Mouse (Mus musculus) adrenal gland, postnatal 36 days (tissue): ENCODE measurements around the gene Dok4. TPM values are rescaled to one million over a fixed set of nuclear protein-coding genes. Genes with fewer than 3 reads are reported as not detected.
A peak's percentile ranks its signal among the peaks of the same experiment; 100 is the strongest.
"Not testable (repeated sequence)": the region's sequence is repeated elsewhere in the genome, so short reads cannot be mapped to it uniquely, and the experiment has no call there.

Source experiments
- DNase-seq, 2 experiments: peaks; one replicate each; pipeline ENCODE4 v3.0.0; 2021; ENCODE audit warnings: mixed read lengths in 1 of 2
- total RNA-seq, 2 experiments: library from RNA; stranded (reverse); gene quantifications; 2 replicates each; pipeline ENCODE4 v1.2.3; 2021

Dok4 gene
- total RNA-seq, 2 experiments from 2014 or later, result 10.5 to 10.9 TPM

DNA sequence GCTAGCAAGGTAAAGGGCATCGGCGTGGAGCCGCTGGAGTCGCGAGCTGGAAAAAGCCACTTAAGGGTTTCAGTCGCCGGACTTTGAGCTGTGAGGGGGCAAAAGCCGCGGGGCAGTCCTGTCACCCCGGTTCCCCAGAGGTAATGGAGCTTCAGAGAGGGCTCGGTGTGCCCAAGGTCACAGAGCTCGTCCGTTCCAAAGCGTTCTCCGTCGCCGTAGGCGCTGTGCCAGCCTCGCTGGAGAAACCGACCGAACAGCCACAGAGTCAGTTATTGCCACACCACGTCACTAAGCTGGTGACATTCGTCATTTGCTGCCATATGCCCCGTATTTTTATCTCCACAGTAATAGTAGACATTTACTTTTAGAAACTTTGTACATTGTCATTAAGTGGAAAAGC, 37.5 kb downstream of the Dok4 start:
- DNase-seq, result peak; percentile 91

DNA sequence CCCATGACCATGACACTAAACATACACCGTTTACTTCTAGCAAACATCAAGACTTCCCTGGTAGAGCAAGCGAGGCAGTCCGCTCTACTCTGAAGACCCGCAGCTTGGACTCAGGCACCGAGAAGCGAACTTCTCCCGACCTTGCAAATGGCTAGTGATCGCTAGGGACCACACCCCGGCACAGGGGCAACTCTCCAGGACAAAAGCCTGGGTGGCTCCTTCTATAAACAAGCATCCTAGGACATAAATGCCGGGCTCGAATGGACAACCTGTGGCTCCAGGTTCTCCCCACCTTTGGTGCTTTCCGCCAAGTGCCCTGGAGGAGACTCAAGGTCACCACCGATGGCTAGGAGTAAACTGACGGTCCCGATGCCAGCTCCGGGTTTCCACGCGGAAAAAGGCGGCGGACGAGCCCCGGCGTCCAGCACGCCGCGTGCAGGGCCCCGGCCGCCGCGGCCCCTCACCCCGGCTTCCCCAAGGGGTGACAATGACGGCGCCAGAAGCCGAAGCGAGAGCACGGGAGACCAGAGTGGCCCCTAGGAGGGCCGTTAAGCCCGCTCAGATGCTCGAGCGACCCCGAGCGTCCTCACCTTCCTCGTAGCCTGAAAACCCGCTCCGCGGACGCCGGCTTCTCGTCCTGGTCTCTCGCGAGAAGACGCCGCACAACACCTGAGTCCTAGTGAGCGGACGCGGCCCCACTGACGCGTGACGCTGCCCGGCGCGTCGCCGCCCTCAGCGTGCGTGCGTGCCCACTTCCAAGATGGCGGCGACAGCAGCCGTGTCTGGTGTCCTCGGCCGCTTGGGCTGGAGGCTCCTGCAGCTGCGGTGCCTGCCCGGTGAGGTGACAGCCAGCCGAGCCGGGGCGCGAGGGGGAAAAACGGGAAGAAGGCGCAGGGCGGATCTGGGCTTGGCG, 38.2 kb downstream of the Dok4 start, which contains the start of the genes Coq9 and Ciapin1:
Gene Coq9, plus strand, starts transcription at position 660 of the 913 bp plus-strand sequence.
Gene Ciapin1, minus strand, starts transcription at position 697 of the 913 bp plus-strand sequence.
- DNase-seq, result peak; percentile 96

- DNase-seq, result no peak
Measured at GRCm38 (mm10) chr8:94836456-94837240, 39.5 kb downstream of the Dok4 start.

GRCm38 (mm10) chr8:94835751-94836150, 40.4 kb downstream of the Dok4 start:
- not testable (repeated sequence) for DNase-seq

- DNase-seq, result not testable (repeated sequence)
Measured at GRCm38 (mm10) chr8:94833901-94834405, 42.2 kb downstream of the Dok4 start.

GRCm38 (mm10) chr8:94828284-94828683, 47.8 kb downstream of the Dok4 start:
- DNase-seq, result no peak

DNA sequence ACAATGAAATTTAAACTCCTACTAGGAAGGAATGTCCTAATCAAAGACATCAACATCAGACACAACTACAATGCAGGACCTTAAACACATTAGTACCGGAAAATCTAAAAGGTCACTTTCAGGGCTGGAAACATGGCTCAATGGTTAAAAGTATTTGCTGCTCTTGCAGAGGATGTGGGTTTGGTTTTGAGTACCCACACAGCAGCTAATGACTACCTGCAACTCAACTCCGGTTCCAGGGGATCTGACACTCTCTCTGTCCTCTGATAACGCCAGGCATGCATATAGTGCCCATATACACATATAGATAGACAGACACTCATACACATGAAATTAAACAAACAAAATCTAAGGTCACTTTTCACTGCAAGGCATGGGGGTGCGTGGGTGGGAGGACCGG, 49.9 kb downstream of the Dok4 start:
- DNase-seq, result no peak

- DNase-seq, result no peak
Measured at GRCm38 (mm10) chr8:94825170-94825569, 51.0 kb downstream of the Dok4 start.

DNA sequence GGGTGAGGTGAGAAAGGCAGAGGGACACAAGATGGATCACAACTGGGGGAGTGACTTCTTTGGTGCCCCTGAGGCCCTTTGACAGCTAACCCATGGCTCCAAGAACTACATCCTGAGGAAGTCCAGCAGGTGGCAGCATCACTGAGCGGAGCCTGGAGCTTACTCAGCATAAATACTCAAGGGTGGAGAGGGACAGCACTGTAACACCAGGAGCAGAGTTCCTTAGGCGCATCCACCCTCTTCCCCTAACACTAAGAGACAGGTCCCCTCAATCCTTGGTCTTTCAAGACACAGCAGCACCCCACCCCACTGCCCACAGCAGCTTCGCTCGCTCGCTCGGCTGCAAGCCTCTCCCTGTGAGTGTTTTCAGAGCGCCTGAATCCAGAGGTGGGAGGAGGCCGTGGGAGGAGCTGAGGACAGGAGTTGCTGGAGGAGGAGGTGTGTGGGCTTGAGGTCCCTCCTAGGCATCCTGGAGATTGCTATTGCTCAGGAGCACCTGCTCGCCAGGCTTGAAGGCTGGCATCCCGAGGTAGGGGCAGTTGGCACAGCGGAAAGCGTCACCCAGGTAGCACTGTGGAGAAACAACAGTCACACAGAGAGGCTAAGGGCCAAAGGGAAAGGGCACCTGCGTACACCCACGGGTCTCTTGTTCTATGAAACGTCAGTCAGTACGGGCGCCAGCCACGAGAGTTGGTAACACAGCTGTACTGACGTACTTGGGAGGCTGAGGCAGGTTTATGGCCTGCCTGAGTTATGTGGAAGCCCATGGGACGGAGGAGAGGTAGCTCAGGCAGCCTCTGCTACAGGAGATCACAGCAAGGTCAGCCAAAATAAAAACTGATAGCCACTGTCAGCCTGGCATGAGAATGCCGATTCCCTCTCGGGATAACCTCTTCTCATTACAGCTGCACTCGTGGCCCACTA, 53.2 kb downstream of the Dok4 start:
- DNase-seq, result peak; percentile 68 to 79

DNA sequence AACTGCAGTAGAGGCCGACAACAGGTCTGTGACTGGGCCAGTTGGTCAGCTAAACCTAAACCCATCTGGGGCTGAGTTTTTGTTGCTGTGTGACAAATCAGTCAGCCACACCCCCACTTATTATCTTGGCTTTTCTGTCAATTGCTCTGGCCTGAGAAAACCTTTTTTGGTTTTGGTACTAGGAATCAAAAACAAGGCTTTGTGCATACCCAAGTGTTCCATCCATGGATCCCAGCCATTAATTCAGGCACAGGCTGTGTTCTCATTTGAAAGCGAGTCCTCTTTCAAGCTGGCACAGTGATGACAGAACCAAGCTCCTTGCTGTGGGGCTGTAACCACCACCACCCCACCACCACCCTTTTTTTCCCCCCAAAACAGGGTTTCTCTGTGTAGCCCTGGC, 54.7 kb downstream of the Dok4 start:
- no peak for DNase-seq

DNA sequence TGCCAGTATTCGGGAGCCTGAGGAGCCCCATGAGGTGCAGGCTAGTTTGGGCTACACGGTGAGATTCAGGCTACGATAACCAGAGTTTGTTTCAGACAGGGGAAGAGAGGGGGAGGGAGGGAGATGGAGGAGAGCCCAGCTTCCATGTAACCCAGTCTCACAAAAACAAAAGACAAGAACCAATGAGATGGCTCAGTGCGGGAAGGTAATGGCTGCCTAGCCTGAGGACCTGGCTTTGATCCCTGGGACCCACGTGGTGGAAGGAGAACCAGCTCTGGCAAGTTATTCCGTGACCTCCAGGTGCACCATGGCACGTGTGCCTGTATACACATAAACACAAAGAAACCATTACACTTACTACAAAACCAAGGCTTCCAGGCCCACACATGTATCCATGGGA, 55.6 kb downstream of the Dok4 start:
- DNase-seq, result no peak

DNA sequence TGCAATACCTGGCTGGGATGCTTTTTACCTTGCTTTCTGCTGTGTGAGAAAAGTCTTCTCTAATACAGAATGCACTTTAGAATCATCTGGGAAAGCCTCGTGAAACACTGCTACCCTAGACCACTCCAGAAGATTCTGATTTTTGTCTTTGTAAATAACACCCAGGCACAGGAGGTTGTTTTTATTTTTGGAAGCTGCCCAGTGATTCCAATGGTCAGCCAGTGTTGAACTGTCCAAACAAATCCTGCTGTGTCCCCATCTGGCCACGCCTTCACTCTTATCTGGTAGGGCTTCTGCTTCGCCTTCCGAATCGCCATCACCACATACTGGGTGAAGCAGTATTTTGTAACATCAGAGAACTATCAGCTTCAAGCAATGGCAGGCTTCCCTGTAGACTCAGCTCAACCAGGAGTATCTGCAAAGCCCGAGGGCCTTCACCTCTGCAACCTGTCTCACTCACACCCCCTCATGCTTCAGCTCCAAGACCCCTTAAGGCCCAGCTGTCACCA, 56.4 kb downstream of the Dok4 start:
- DNase-seq, result no peak

GRCm38 (mm10) chr8:94817933-94818332, 58.2 kb downstream of the Dok4 start:
- no peak for DNase-seq

DNA sequence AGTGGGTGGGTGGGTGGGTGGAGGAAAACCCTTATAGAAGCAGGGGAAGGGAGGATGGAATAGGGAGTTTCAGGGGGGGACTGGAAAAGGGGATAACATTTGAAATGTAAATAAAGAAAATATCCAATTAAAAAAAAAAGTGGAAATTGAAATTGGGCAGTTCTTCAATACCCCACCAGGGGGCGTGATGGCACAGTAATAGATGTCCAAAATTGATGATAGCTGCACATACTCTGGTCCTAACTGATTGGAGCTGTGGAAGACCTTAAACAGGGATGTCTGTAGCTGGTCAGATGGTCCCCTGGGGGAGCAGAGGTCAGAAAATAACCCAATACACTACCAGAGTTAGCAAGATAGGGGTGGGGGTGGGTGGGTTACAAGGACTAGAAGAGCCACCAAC, 61.6 kb downstream of the Dok4 start:
- DNase-seq, result peak in 1 of 2 experiments; percentile 55

Other genes with a start within 250 kb of the Dok4 start
- 10 to 100 TPM; 71.0 to 73.8 TPM for gene Arl2bp, start 209.7 kb downstream of the Dok4 start, total RNA-seq
- gene Pllp, start 180.1 kb downstream of the Dok4 start, total RNA-seq, result under 1 TPM; 0.82 to 0.99 TPM
- gene Ccl22, start 130.7 kb downstream of the Dok4 start, total RNA-seq, result not detected
- gene Cx3cl1, start 104.3 kb downstream of the Dok4 start, total RNA-seq, result 10 to 100 TPM; 26.2 to 35.5 TPM
- 1 to 10 TPM; 1.0 to 1.4 TPM for gene Ccl17, start 65.9 kb downstream of the Dok4 start, total RNA-seq
- gene Coq9, start 38.0 kb downstream of the Dok4 start, total RNA-seq, result 100 to 1,000 TPM; 152 to 219 TPM
- 100 to 1,000 TPM in 1 of 2 experiments, 10 to 100 TPM in 1; 70.2 to 106 TPM for gene Ciapin1, start 38.0 kb downstream of the Dok4 start, total RNA-seq
- gene Polr2c, start 18.9 kb downstream of the Dok4 start, total RNA-seq, result 10 to 100 TPM; 65.7 to 70.6 TPM
- gene Ccdc102a, start 41.8 kb upstream of the Dok4 start, total RNA-seq, result 1 to 10 TPM; 7.6 to 8.6 TPM
- gene Adgrg5, start 47.4 kb upstream of the Dok4 start, total RNA-seq, result 1 to 10 TPM in 1 of 2 experiments, under 1 TPM in 1; 0.33 to 1.3 TPM
- gene Adgrg1, start 98.4 kb upstream of the Dok4 start, total RNA-seq, result 10 to 100 TPM; 15.1 to 23.4 TPM
- 1 to 10 TPM; 3.2 to 3.7 TPM for gene Adgrg3, start 141.4 kb upstream of the Dok4 start, total RNA-seq
- gene Drc7, start 178.8 kb upstream of the Dok4 start, total RNA-seq, result not detected
- gene Katnb1, start 204.9 kb upstream of the Dok4 start, total RNA-seq, result 10 to 100 TPM; 10.6 to 11.2 TPM